Mouse (Mus musculus) forebrain, embryonic 14.5 days (tissue): Measurements from ENCODE around the gene Timp2. TPM values are rescaled to one million over a fixed set of nuclear protein-coding genes. Genes with fewer than 3 reads are reported as not detected.

ENCODE experiments used
- ATAC-seq: fragments of 200-750 bp; cut with Nextera tagmentation; 2 replicates; pipeline ENCODE4 v1.8.0; 2017; ENCODE audit warnings: mild to moderate bottlenecking, moderate library complexity
- DNase-seq: peaks from one replicate; pipeline ENCODE4 v3.0.0-alpha.2; 2015; ENCODE audit warnings: low spot score
- H3K27ac ChIP-seq: fragments of 300-500 bp; sonication (generic); 2 replicates; pipeline ENCODE4 v1.5.1; 2014; ENCODE audit warnings: low read depth, mild to moderate bottlenecking, control low read depth, low read length, moderate library complexity
- H3K27me3 ChIP-seq: fragments of 300-500 bp; sonication (generic); replicated peaks from 2 replicates; pipeline ENCODE4 v1.6.1; 2014; ENCODE audit warnings: low read length, control low read depth, mixed read lengths; ENCODE audit not compliant: control insufficient read depth, insufficient read depth
- H3K36me3 ChIP-seq: fragments of 300-500 bp; sonication (generic); 2 replicates; pipeline ENCODE4 v1.6.1; 2014; ENCODE audit warnings: low read length, control low read depth; ENCODE audit not compliant: control insufficient read depth, insufficient read depth
- H3K4me1 ChIP-seq: fragments of 300-500 bp; sonication (generic); 2 replicates; pipeline ENCODE4 v1.6.1; 2014; ENCODE audit warnings: antibody characterized with exemption, low read length, control low read depth; ENCODE audit not compliant: control insufficient read depth, insufficient read depth
- H3K4me2 ChIP-seq: fragments of 300-500 bp; sonication (generic); 2 replicates; pipeline ENCODE4 v1.6.1; 2014; ENCODE audit warnings: mild to moderate bottlenecking, control low read depth, low read length
- H3K4me3 ChIP-seq: fragments of 300-500 bp; sonication (generic); 2 replicates; pipeline ENCODE4 v1.5.1; 2014; ENCODE audit warnings: low read depth, low read length, control low read depth
- H3K9ac ChIP-seq: fragments of 300-500 bp; sonication (generic); 2 replicates; pipeline ENCODE4 v1.6.1; 2014; ENCODE audit warnings: mild to moderate bottlenecking, low read length, control low read depth, moderate library complexity
- H3K9me3 ChIP-seq: fragments of 300-500 bp; sonication (generic); replicated peaks from 2 replicates; pipeline ENCODE4 v1.6.1; 2016; ENCODE audit warnings: low read length, control low read depth, mixed read lengths; ENCODE audit not compliant: control insufficient read depth
- WGBS: fragments of 180-500 bp; shearing (Covaris S2); extraction: QIAGEN DNeasy Blood & Tissue Kit; methylation state at CpG from one replicate; pipeline ENCODE4 v1.1.7; 2014; 5-methylcytosine and 5-hydroxymethylcytosine counted together
- polyA plus RNA-seq: library from polyadenylated mRNA; unstranded; fragments of >200 nt; fragmentation: Nextera tagmentation; extraction: Ambion mirVana; gene quantifications from 2 replicates; pipeline ENCODE4 v1.2.1, GENCODE M21; 2014

Timp2 gene
- 62.9 and 71.7 TPM in 2 replicates for polyA plus RNA-seq

- no peaks in the 10 kb centered on the region for H3K36me3 ChIP-seq
- no peaks in the 10 kb centered on the region for H3K27me3 ChIP-seq
- H3K9ac ChIP-seq = peak within 1 kb of the TSS; percentile 96
- H3K27ac ChIP-seq = peak within 1 kb of the TSS; percentile 90
- H3K9me3 ChIP-seq = no peaks in the 10 kb centered on the region
- peak within 1 kb of the TSS; percentile 78 for H3K4me3 ChIP-seq
- DNase-seq = no peak
- ATAC-seq = no peak
- H3K4me1 ChIP-seq = peaks cover 19% of the 10 kb centered on the region; the same call in 1 of the 2 replicates
- WGBS = 23% methylated on average over 6 of the region's 6 CpGs
- H3K4me2 ChIP-seq = peak within 1 kb of the TSS; percentile 83
Measured at GRCm38 (mm10) chr11:118355640-118356039, at the start of gene Timp2. Gene Timp2 (minus strand): TSS chr11:118355740.

DNA sequence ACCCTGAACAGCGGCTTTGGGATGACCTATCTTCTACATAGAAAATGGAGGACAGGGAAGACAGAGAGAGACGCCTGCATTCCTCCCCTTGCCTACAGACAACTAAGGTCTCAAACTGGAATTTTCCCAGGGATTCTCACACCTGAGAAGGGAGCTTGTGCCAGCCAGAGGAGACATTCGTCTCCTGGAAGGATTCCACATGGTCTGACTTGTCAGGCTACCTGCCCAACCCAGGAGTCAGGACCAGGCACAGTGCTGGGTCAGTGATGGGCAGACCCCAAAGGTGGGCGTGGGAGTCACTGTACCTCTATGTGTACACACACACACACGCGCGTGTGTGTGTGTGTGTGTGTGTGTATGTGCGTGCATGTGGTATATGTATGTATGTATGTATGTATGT lies 49.8 kb upstream of the Timp2 start:
- ATAC-seq (no peak), DNase-seq (no peak)
- peaks cover 33% of the 10 kb centered on the region for H3K36me3 ChIP-seq
- H3K27ac ChIP-seq = no peak overlapping the region
- no peaks in the 10 kb centered on the region for H3K9me3 ChIP-seq
- no peak overlapping the region for H3K9ac ChIP-seq
- H3K4me2 ChIP-seq = no peak overlapping the region
- H3K27me3 ChIP-seq = no peaks in the 10 kb centered on the region
- 96% methylated on average over 8 of the region's 8 CpGs for WGBS
- no peak overlapping the region for H3K4me3 ChIP-seq
- H3K4me1 ChIP-seq = no peaks in the 10 kb centered on the region

DNA sequence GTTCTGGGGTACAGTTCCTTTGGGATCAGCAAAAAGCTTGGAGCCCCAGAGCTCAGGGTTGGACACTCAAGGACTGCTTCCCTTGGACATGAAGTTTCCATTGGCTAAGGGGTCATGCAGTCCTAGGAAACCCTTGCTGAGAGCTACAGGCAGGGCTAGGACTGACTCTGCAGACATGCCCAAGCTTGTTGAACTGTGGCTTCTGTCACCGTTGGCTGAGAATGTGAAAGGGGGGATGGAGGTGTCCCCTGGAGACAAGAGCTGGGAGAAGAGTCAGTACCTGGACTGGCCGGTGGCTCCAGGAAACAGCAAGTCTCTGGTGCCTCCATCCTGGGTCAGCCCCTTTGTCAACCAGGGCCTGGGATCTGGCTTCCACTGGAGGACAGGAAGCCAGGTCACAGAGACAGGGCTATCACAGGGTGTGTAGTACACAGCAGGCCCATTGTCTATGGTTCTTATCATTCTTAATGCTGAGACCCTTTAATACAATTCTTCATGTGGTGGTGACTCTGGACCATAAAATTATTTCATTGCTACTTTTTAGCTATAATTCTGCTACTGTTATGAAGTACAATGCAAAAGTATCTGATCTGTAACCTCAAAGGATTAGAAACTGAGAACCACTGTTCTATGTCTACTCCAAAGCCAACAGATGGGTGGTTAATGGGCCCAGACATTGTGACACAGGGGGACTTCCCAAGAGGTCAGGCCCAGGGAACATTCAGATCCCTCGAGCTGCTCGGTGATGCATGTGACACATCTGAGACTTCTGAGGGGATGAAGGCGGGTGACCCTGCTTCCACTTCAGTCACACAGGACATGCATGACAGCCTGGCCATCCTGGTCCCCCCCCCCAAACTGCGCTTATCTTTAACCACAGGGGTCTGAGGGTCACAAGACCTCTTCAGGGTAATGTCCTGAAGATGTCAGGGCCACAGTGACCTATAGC lies 48.7 kb upstream of the Timp2 start:
- ATAC-seq (no peak), DNase-seq (no peak)
- Histone ChIP-seq H3K9ac (no peak overlapping the region), H3K9me3 (no peaks in the 10 kb centered on the region), H3K27ac (no peak overlapping the region), H3K27me3 (no peaks in the 10 kb centered on the region), H3K4me1 (no peaks in the 10 kb centered on the region), H3K36me3 (peaks cover 26% of the 10 kb centered on the region), H3K4me3 (no peak overlapping the region), H3K4me2 (no peak overlapping the region)
- WGBS = 83% methylated on average over 6 of the region's 6 CpGs

DNA sequence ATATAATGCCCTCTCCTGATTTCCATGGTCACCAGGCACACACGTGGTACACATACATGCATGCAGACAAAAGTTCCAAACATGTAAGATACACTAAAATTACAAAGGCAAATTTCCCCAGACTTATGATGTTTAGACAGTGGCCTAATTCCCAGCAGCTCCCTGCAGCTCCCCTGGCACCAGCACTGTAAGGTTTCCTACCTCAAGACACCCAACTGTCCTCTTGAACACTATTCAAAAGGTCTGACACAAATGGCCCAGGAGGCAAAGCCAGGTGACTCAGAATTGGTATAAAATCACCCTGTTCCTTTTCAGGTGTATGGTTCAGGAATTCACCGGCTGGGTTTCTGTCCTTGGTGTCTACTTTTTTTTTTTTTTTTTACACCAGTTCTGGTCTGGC lies 47.6 kb upstream of the Timp2 start:
- Histone ChIP-seq H3K9ac (no peak overlapping the region), H3K36me3 (peaks cover 21% of the 10 kb centered on the region), H3K27me3 (no peaks in the 10 kb centered on the region), H3K9me3 (no peaks in the 10 kb centered on the region), H3K27ac (no peak overlapping the region), H3K4me1 (no peaks in the 10 kb centered on the region), H3K4me2 (no peak overlapping the region), H3K4me3 (no peak overlapping the region)
- ATAC-seq (no peak), DNase-seq (no peak)
- WGBS = 92% methylated on average over 2 of the region's 2 CpGs

DNA sequence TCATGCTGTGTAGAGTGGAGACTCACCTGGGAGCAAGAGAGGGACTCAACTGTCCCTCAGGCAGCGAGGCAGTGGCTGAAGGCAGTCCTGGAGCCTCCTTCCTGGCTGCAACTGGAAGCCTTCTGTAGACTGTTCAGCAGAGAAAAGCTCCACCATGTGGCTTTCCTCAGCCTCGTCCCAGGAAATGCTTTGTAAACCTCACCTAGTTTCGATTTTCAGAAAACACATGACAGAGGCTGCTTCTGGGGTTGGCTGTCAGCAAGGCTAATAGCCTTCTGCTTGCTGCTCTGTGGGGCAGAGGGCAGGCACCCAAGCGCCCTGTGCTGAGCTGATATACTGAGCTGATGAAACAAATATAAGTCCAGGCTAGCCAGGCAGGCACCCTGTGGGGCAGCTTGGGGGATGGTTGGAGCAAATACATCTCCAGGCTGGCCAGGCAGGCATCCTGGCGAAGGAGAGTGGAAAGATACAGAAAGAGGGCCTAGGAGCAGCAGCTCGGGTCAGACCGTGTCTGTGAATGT lies 46.3 kb upstream of the Timp2 start, which contains the start of gene Lgals3bp:
Gene Lgals3bp, minus strand, starts transcription at position 333 of the 521 bp plus-strand sequence.
- H3K4me2 ChIP-seq = no peak within 1 kb of the TSS
- no peak for ATAC-seq
- H3K4me1 ChIP-seq = no peaks in the 10 kb centered on the region
- no peak within 1 kb of the TSS for H3K27ac ChIP-seq
- H3K4me3 ChIP-seq = no peak within 1 kb of the TSS
- no peaks in the 10 kb centered on the region for H3K27me3 ChIP-seq
- H3K9ac ChIP-seq = no peak within 1 kb of the TSS
- H3K9me3 ChIP-seq = no peaks in the 10 kb centered on the region
- peak; percentile 39 for DNase-seq
- peaks cover 7% of the 10 kb centered on the region for H3K36me3 ChIP-seq
- 56% methylated on average over 7 of the region's 7 CpGs for WGBS

DNA sequence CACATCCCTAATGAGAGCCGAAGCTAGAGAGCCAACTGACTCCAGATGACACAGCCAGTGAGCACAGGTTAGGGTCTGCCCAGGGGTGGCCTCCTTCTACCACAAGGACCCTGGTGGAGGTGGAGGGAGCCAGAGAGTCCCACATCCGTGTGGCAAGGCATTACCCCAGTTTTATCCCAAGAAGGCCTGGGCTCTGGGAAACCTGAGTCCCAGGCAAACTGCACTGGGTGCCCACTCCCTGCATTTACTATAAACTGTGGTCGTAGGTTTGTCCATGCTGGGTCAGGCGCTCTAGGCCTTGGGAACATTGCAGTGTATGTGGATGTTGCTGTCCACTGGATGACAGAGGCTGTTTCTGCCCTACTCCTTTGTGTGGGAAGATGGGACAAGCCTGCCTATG lies 45.7 kb upstream of the Timp2 start:
- WGBS = 79% methylated on average over 4 of the region's 4 CpGs
- Histone ChIP-seq H3K4me3 (no peak overlapping the region), H3K4me1 (no peaks in the 10 kb centered on the region), H3K36me3 (peaks cover under 1% of the 10 kb centered on the region), H3K9me3 (no peaks in the 10 kb centered on the region), H3K9ac (no peak overlapping the region), H3K4me2 (no peak overlapping the region), H3K27me3 (no peaks in the 10 kb centered on the region), H3K27ac (no peak overlapping the region)
- ATAC-seq (no peak), DNase-seq (no peak)

- 68% methylated on average over 6 of the region's 6 CpGs for whole genome bisulfite sequencing
- DNase-seq (no peak), ATAC-seq (no peak)
- Histone ChIP-seq H3K9me3 (no peaks in the 10 kb centered on the region), H3K36me3 (no peaks in the 10 kb centered on the region), H3K4me3 (no peak overlapping the region), H3K4me2 (no peak overlapping the region), H3K27ac (no peak overlapping the region), H3K4me1 (no peaks in the 10 kb centered on the region), H3K27me3 (no peaks in the 10 kb centered on the region), H3K9ac (no peak overlapping the region)
Measured at GRCm38 (mm10) chr11:118400566-118400936, 45.0 kb upstream of the Timp2 start.

- WGBS = 77% methylated on average over 5 of the region's 5 CpGs
- Histone ChIP-seq H3K36me3 (no peaks in the 10 kb centered on the region), H3K4me1 (no peaks in the 10 kb centered on the region), H3K27me3 (no peaks in the 10 kb centered on the region), H3K9ac (no peak overlapping the region), H3K4me2 (no peak overlapping the region), H3K9me3 (no peaks in the 10 kb centered on the region), H3K27ac (no peak overlapping the region), H3K4me3 (no peak overlapping the region)
- ATAC-seq (no peak), DNase-seq (no peak)
Measured at GRCm38 (mm10) chr11:118399891-118400565, 44.5 kb upstream of the Timp2 start.
